Mouse (Mus musculus) gastrocnemius, adult 8-10 months (tissue): ENCODE measurements around the gene Rassf8. TPM values are rescaled to one million over a fixed set of nuclear protein-coding genes. Genes with fewer than 3 reads are reported as not detected.

ENCODE experiments used
- DNase-seq, 2 experiments: peaks; one replicate each; pipeline ENCODE4 v3.0.0; 2022; ENCODE audit warnings: low spot score in 2 of 2
- total RNA-seq, 4 experiments: library from RNA; stranded (reverse); gene quantifications; 2 replicates each; pipeline ENCODE4 v1.2.4; 2022

Rassf8 gene
- total RNA-seq, 4 experiments from 2014 or later = 24.1 to 34.3 (median 26.5) TPM

GRCm38 (mm10) chr6:145860350-145860749 is 113.8 kb downstream of the Rassf8 start:
- peak in 1 of 2 experiments; percentile 38 for DNase-seq

- DNase-seq = no peak
Measured at GRCm38 (mm10) chr6:145861462-145862227, 115.1 kb downstream of the Rassf8 start.

- DNase-seq = no peak
Measured at GRCm38 (mm10) chr6:145862321-145862720, 115.8 kb downstream of the Rassf8 start.

GRCm38 (mm10) chr6:145862739-145863064 is 116.2 kb downstream of the Rassf8 start:
- peak in 1 of 2 experiments; percentile 26 for DNase-seq

GRCm38 (mm10) chr6:145863065-145863971 is 116.8 kb downstream of the Rassf8 start:
- DNase-seq = peak; percentile 82 to 86

DNA sequence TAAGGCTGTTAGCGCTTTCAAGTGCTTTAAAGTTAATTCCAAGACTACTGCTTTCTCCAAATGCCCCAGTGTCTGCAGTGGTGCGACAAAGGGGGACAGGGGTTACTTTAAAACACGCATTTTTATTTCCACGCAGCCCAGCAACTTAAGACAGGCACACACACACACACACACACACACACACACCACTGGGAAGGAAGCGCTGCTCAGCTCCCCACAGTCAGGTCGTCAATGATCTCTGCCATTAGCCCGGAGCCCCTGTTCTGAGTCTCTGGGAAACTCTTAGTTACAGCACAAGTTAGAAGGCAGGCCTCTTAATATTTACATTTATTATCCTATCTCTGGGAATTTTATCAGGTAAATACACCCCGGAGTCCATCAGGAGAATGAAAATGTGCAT is 117.6 kb downstream of the Rassf8 start:
- DNase-seq = no peak

- peak; percentile 67 to 79 for DNase-seq
Measured at GRCm38 (mm10) chr6:145865289-145865885, 118.8 kb downstream of the Rassf8 start, which contains the start of gene Bhlhe41. TSS of gene Bhlhe41 (minus strand) at chr6:145865558.

DNA sequence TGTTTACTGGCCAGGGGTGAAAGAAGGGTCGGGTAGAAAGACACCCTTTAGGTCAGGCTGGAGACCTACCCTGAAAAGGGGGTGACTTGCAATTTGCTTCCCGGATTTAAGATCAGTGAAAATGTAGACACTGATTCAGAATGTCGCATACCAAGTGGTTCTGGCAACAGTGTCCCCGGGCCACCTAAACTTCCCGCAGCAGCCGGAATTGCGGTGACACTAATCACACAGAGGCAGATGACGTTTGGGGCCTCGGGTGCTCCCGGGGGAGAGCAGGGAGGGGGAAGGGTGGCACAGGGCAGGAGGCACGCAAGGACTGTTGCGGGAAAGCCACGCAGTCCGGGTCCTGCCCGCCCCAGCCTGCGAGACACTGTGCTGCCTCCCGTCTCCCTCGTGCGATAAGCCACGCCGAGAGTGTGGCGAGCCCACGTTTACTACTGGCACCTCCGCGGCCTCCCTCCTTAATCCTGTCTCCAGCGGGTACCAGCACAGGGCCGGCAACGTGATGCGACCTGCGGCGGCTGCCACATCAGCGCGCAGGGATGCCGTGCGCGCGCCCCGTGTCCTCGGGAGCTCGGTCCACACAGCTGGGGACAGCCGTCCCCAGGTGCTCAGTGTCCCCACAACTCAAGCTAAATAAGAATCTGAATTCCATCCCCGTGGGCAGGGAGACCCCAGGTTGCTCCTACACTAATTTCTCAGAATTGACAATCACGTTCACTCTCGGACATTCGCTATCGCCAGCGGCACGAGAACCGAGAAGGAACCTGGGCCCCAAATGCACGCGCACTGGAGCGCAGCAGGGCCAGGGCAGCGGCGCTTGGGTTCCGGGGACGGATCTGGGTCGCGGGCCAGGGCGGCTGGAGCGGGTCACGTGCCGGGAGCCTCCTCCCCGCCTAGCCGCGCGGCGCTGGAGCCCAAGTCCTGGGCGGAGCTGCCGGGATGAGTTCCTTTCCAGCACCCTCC is 119.6 kb downstream of the Rassf8 start:
- DNase-seq = peak; percentile 90 to 93

GRCm38 (mm10) chr6:145867111-145867510 is 120.6 kb downstream of the Rassf8 start:
- DNase-seq = no peak

Other genes with a start within 250 kb of the Rassf8 start
- gene Lmntd1, start 132.4 kb upstream of the Rassf8 start, total RNA-seq = under 1 TPM in 1 of 4 experiments, not detected in 3; 0.15 TPM
- gene Tuba3b, start 131.0 kb upstream of the Rassf8 start, total RNA-seq = not detected
- gene Bhlhe41, start 118.8 kb downstream of the Rassf8 start, total RNA-seq = 10 to 100 TPM; 42.8 to 74.8 (median 45.1) TPM
- gene Sspn, start 184.9 kb downstream of the Rassf8 start, total RNA-seq = 10 to 100 TPM; 32.1 to 47.3 (median 40.7) TPM